Mouse (Mus musculus) myocyte (in vitro differentiated cells): ENCODE results near the gene Gal. TPM values are rescaled to one million over a fixed set of nuclear protein-coding genes. Genes with fewer than 3 reads are reported as not detected.

Experiments
- H3K27me3 ChIP-seq: one replicate; pipeline ENCODE4 v1.6.1; 2011; ENCODE audit not compliant: control insufficient read depth, insufficient read depth, insufficient read length
- H3K36me3 ChIP-seq: one replicate; pipeline ENCODE4 v1.6.1; 2011; ENCODE audit not compliant: control insufficient read depth, insufficient read depth
- H3K4me2 ChIP-seq: one replicate; pipeline ENCODE4 v1.6.1; 2011; ENCODE audit warnings: low read depth, control low read depth
- H3K4me3 ChIP-seq: one replicate; pipeline ENCODE4 v1.5.1; 2011; ENCODE audit warnings: mild to moderate bottlenecking, control low read depth, moderate library complexity
- H3K79me2 ChIP-seq: one replicate; pipeline ENCODE4 v1.6.1; 2011; ENCODE audit not compliant: control insufficient read depth, insufficient read depth
- H3ac ChIP-seq: one replicate; pipeline ENCODE4 v1.6.1; 2011; ENCODE audit not compliant: control insufficient read depth, insufficient read length
- CEBPB ChIP-seq: IDR thresholded peaks from 2 replicates; pipeline ENCODE4 v1.6.1; 2011; ENCODE audit warnings: mild to moderate bottlenecking, moderate library complexity; ENCODE audit not compliant: poor library complexity, insufficient read depth, severe bottlenecking
- E2F4 ChIP-seq: IDR thresholded peaks from one replicate; pipeline ENCODE4 v1.6.1; 2011; ENCODE audit warnings: mild to moderate bottlenecking, control low read depth, moderate library complexity; ENCODE audit not compliant: insufficient read depth
- MAX ChIP-seq: IDR thresholded peaks from one replicate; pipeline ENCODE4 v1.6.1; 2011; ENCODE audit warnings: low read depth, mild to moderate bottlenecking, control low read depth
- MYOD1 ChIP-seq, 3 experiments: IDR thresholded peaks; one replicate each; pipeline ENCODE4 v1.6.1; 2011; ENCODE audit warnings: control low read depth in 2 of 3, low read depth in 2 of 3, mild to moderate bottlenecking in 2 of 3, moderate library complexity in 1 of 3; ENCODE audit not compliant: insufficient read length in 2 of 3, control insufficient read depth in 1 of 3
- MYOG ChIP-seq, 3 experiments: IDR thresholded peaks; one replicate each; pipeline ENCODE4 v1.6.1; 2011; ENCODE audit warnings: control low read depth in 2 of 3, low read depth in 2 of 3, mild to moderate bottlenecking in 2 of 3; ENCODE audit not compliant: insufficient read length in 2 of 3, control insufficient read depth in 1 of 3, insufficient read depth in 1 of 3
- POLR2A ChIP-seq: IDR thresholded peaks from one replicate; pipeline ENCODE4 v1.6.1; 2011; ENCODE audit warnings: low read depth, mild to moderate bottlenecking, control low read depth, moderate library complexity; ENCODE audit not compliant: insufficient read length
- POLR2AphosphoS2 ChIP-seq: IDR thresholded peaks from one replicate; pipeline ENCODE4 v1.6.1; 2011; ENCODE audit warnings: low read depth, control low read depth; ENCODE audit not compliant: insufficient read length
- REST ChIP-seq: IDR thresholded peaks from one replicate; pipeline ENCODE4 v1.6.1; 2011; ENCODE audit warnings: mild to moderate bottlenecking, control low read depth, moderate library complexity; ENCODE audit not compliant: insufficient read depth, insufficient read length
- SRF ChIP-seq: IDR thresholded peaks from one replicate; pipeline ENCODE4 v1.6.1; 2011; ENCODE audit warnings: low read depth; ENCODE audit not compliant: control insufficient read depth, insufficient read length
- TCF12 ChIP-seq: IDR thresholded peaks from one replicate; pipeline ENCODE4 v1.6.1; 2011; ENCODE audit warnings: mild to moderate bottlenecking, control low read depth; ENCODE audit not compliant: poor library complexity, insufficient read depth, severe bottlenecking
- TCF3 ChIP-seq: IDR thresholded peaks from one replicate; pipeline ENCODE4 v1.6.1; 2011; ENCODE audit warnings: low read depth, control low read depth; ENCODE audit not compliant: insufficient read length
- USF1 ChIP-seq: IDR thresholded peaks from one replicate; pipeline ENCODE4 v1.6.1; 2011; ENCODE audit warnings: low read depth, mild to moderate bottlenecking, control low read depth, moderate library complexity
- polyA plus RNA-seq: library from polyadenylated mRNA; unstranded; fragments of >200 nt; fragmentation: generic; extraction: Trizol; gene quantifications from one replicate; pipeline ENCODE4 v1.2.1, GENCODE M21; 2012; ENCODE audit warnings: missing spikeins

Gal gene
- polyA plus RNA-seq, 1 experiment: not detected

- TF ChIP-seq TCF12 (no peak), POLR2A (no peak), POLR2AphosphoS2 (no peak), SRF (no peak), E2F4 (no peak), MAX (no peak), TCF3 (no peak), MYOD1 (IDR thresholded peaks at IDR 0.05; ENCODE audit: control insufficient read depth in 1 of 3, insufficient read length in 2 of 3, low read depth in 2 of 3) (no peak), CEBPB (no peak), MYOG (IDR thresholded peaks at IDR 0.05; ENCODE audit: control insufficient read depth in 1 of 3, insufficient read depth in 1 of 3, insufficient read length in 2 of 3, low read depth in 2 of 3) (no peak), REST (no peak), USF1 (no peak)
- no peak overlapping the region for H3K4me3 ChIP-seq
- H3K27me3 ChIP-seq: no peaks in the 10 kb centered on the region
- no peak overlapping the region for H3K4me2 ChIP-seq
- H3ac ChIP-seq: no peak overlapping the region
- H3K79me2 ChIP-seq: no peaks in the 10 kb centered on the region
- peaks cover 9% of the 10 kb centered on the region for H3K36me3 ChIP-seq
Observed at GRCm38 (mm10) chr19:3451170-3451569, 36.8 kb upstream of the Gal start.

- no peaks in the 10 kb centered on the region for H3K27me3 ChIP-seq
- H3K79me2 ChIP-seq: no peaks in the 10 kb centered on the region
- peaks cover 5% of the 10 kb centered on the region for H3K36me3 ChIP-seq
- no peak overlapping the region for H3ac ChIP-seq
- no peak overlapping the region for H3K4me3 ChIP-seq
- H3K4me2 ChIP-seq: no peak overlapping the region
- no peak for TF ChIP-seq E2F4
- no peak for TF ChIP-seq USF1
- TF ChIP-seq CEBPB: no peak
Observed at GRCm38 (mm10) chr19:3450714-3451113, 36.4 kb upstream of the Gal start.

DNA sequence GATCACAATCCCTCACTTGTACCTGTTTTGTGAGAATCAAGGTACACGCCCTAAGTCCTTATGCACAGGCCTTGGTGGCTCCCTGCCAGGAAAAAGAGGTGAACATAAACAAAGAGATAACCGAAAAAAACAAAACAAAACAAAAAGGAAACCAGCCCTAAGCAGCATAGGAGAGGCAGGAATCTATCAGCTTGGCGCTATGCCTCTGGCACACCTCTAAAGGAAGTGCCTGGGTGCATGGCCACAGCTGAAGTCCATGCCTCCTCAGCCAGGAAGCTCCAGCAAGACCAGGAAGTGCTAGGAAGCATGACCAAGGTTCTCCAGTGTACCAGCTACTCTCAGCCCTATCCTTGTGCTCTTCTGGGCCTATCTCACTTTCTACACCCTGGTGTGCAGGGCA lies 34.9 kb upstream of the Gal start:
- peaks cover 3% of the 10 kb centered on the region for H3K27me3 ChIP-seq
- no peak for TF ChIP-seq E2F4
- TF ChIP-seq POLR2AphosphoS2: no peak
- TF ChIP-seq USF1: no peak
- TF ChIP-seq SRF: no peak
- no peak for TF ChIP-seq MAX
- no peak for TF ChIP-seq TCF12
- no peak for TF ChIP-seq MYOG (IDR thresholded peaks at IDR 0.05; ENCODE audit: control insufficient read depth in 1 of 3, insufficient read depth in 1 of 3, insufficient read length in 2 of 3, low read depth in 2 of 3)
- TF ChIP-seq TCF3: no peak
- TF ChIP-seq CEBPB: no peak
- no peak for TF ChIP-seq REST
- TF ChIP-seq MYOD1 (IDR thresholded peaks at IDR 0.05; ENCODE audit: control insufficient read depth in 1 of 3, insufficient read length in 2 of 3, low read depth in 2 of 3): no peak
- H3ac ChIP-seq: no peak overlapping the region
- H3K4me3 ChIP-seq: no peak overlapping the region
- no peak overlapping the region for H3K4me2 ChIP-seq
- no peaks in the 10 kb centered on the region for H3K36me3 ChIP-seq
- no peaks in the 10 kb centered on the region for H3K79me2 ChIP-seq

GRCm38 (mm10) chr19:3447348-3447747 lies 33.0 kb upstream of the Gal start:
- Histone ChIP-seq H3K4me3 (no peak overlapping the region), H3K79me2 (no peaks in the 10 kb centered on the region), H3K4me2 (no peak overlapping the region), H3K27me3 (peaks cover 10% of the 10 kb centered on the region), H3ac (no peak overlapping the region), H3K36me3 (no peaks in the 10 kb centered on the region)
- no peak for TF ChIP-seq MYOG (IDR thresholded peaks at IDR 0.05; ENCODE audit: control insufficient read depth in 1 of 3, insufficient read depth in 1 of 3, insufficient read length in 2 of 3, low read depth in 2 of 3)

DNA sequence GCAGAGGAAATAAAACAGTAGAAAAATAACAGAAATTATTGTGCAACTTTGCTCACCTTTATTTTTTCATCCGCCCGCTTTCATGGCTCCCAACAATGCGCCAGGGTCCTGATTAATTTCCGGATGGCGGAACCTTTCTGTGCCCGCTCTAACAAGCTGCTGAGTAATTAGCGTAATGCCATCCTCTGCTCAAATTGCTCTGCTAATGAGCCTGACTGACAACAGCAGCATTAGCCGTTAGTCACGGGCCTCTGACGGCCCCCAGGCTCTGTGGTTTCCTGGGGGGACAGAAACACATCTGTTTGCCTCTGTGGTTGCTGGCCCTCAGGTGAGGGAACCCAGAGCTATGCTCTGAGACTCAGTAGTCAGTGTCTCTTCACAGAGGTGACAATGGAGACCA lies 26.7 kb upstream of the Gal start:
- peaks cover 29% of the 10 kb centered on the region for H3K27me3 ChIP-seq
- TF ChIP-seq TCF12 (no peak), CEBPB (no peak), POLR2AphosphoS2 (no peak), POLR2A (no peak), MYOG (IDR thresholded peaks at IDR 0.05; ENCODE audit: control insufficient read depth in 1 of 3, insufficient read depth in 1 of 3, insufficient read length in 2 of 3, low read depth in 2 of 3) (no peak), MAX (no peak), REST (no peak), SRF (no peak), TCF3 (no peak), MYOD1 (IDR thresholded peaks at IDR 0.05; ENCODE audit: control insufficient read depth in 1 of 3, insufficient read length in 2 of 3, low read depth in 2 of 3) (no peak), E2F4 (no peak), USF1 (no peak)
- H3K36me3 ChIP-seq: no peaks in the 10 kb centered on the region
- no peak overlapping the region for H3K4me2 ChIP-seq
- no peak overlapping the region for H3ac ChIP-seq
- no peaks in the 10 kb centered on the region for H3K79me2 ChIP-seq
- H3K4me3 ChIP-seq: no peak overlapping the region
